Mouse (Mus musculus): ENCODE measurements around the gene Cacna1g. TPM values are rescaled to one million over a fixed set of nuclear protein-coding genes. Genes with fewer than 3 reads are reported as not detected.
A peak's percentile ranks its signal among the peaks of the same experiment; 100 is the strongest.

The Cacna1g gene
- total and polyA plus RNA-seq, 2 experiments from 2014 or later: 10.4 to 90.3 TPM

- H3K27ac ChIP-seq: no peak overlapping the region
- no peaks in the 10 kb centered on the region for H3K36me3 ChIP-seq (ENCODE audit: insufficient read depth, low read length)
- no peaks in the 10 kb centered on the region; the same call in 1 of the 2 replicates for H3K4me1 ChIP-seq (ENCODE audit: insufficient read depth, low read length)
- DNase-seq (ENCODE audit: low spot score) (no peak), ATAC-seq (no peak)
- TF ChIP-seq CTCF (IDR thresholded peaks at IDR 0.05; ENCODE audit: low read depth): no peak
- no peaks in the 10 kb centered on the region for H3K9me3 ChIP-seq (ENCODE audit: low read length)
- no peak overlapping the region for H3K9ac ChIP-seq (replicated peaks; ENCODE audit: low read length)
- no peak overlapping the region for H3K4me3 ChIP-seq (ENCODE audit: low read length)
- 91% methylated on average over 11 of the region's 11 CpGs for WGBS
- no peak overlapping the region for H3K4me2 ChIP-seq (ENCODE audit: low read depth, low read length)
- no peaks in the 10 kb centered on the region for H3K27me3 ChIP-seq (ENCODE audit: insufficient read depth, low read length)
Observed at GRCm38 (mm10) chr11:94482738-94483137, 8.7 kb upstream of the Cacna1g start.

GRCm38 (mm10) chr11:94481963-94482362 lies 8.0 kb upstream of the Cacna1g start:
- H3K9ac ChIP-seq (replicated peaks; ENCODE audit: low read length): no peak overlapping the region
- no peaks in the 10 kb centered on the region for H3K9me3 ChIP-seq (ENCODE audit: low read length)
- ATAC-seq (no peak), DNase-seq (ENCODE audit: low spot score) (no peak)
- H3K27ac ChIP-seq: no peak overlapping the region
- H3K4me1 ChIP-seq (ENCODE audit: insufficient read depth, low read length): no peaks in the 10 kb centered on the region; the same call in 1 of the 2 replicates
- TF ChIP-seq CTCF (IDR thresholded peaks at IDR 0.05; ENCODE audit: low read depth): no peak
- 90% methylated on average over 7 of the region's 7 CpGs for WGBS
- no peak overlapping the region for H3K4me3 ChIP-seq (ENCODE audit: low read length)
- H3K4me2 ChIP-seq (ENCODE audit: low read depth, low read length): no peak overlapping the region
- H3K36me3 ChIP-seq (ENCODE audit: insufficient read depth, low read length): no peaks in the 10 kb centered on the region
- H3K27me3 ChIP-seq (ENCODE audit: insufficient read depth, low read length): no peaks in the 10 kb centered on the region

GRCm38 (mm10) chr11:94480382-94480781 lies 6.4 kb upstream of the Cacna1g start:
- WGBS: 76% methylated on average over 9 of the region's 9 CpGs

GRCm38 (mm10) chr11:94477651-94478050 lies 3.7 kb upstream of the Cacna1g start:
- no peak for TF ChIP-seq CTCF (IDR thresholded peaks at IDR 0.05; ENCODE audit: low read depth)
- Histone ChIP-seq H3K9me3 (ENCODE audit: low read length) (no peaks in the 10 kb centered on the region), H3K4me3 (ENCODE audit: low read length) (no peak overlapping the region), H3K27me3 (ENCODE audit: insufficient read depth, low read length) (no peaks in the 10 kb centered on the region), H3K9ac (replicated peaks; ENCODE audit: low read length) (no peak overlapping the region), H3K4me2 (ENCODE audit: low read depth, low read length) (no peak overlapping the region), H3K36me3 (ENCODE audit: insufficient read depth, low read length) (no peaks in the 10 kb centered on the region), H3K4me1 (ENCODE audit: insufficient read depth, low read length) (peaks cover 4% of the 10 kb centered on the region; the same call in 1 of the 2 replicates), H3K27ac (no peak overlapping the region)
- 55% methylated on average over 6 of the region's 6 CpGs for WGBS
- DNase-seq (ENCODE audit: low spot score): no peak
- no peak for ATAC-seq

More at GRCm38 (mm10) chr11:94480382-94480781, 6.4 kb upstream of the Cacna1g start:
- Histone ChIP-seq H3K4me3 (ENCODE audit: low read length) (no peak overlapping the region), H3K4me2 (ENCODE audit: low read depth, low read length) (no peak overlapping the region), H3K27me3 (ENCODE audit: insufficient read depth, low read length) (no peaks in the 10 kb centered on the region), H3K4me1 (ENCODE audit: insufficient read depth, low read length) (peaks cover 4% of the 10 kb centered on the region; the same call in 1 of the 2 replicates), H3K9me3 (ENCODE audit: low read length) (no peaks in the 10 kb centered on the region), H3K9ac (replicated peaks; ENCODE audit: low read length) (no peak overlapping the region), H3K36me3 (ENCODE audit: insufficient read depth, low read length) (no peaks in the 10 kb centered on the region), H3K27ac (no peak overlapping the region)
- no peak for TF ChIP-seq CTCF (IDR thresholded peaks at IDR 0.05; ENCODE audit: low read depth)
- no peak for ATAC-seq
- DNase-seq (ENCODE audit: low spot score): no peak

GRCm38 (mm10) chr11:94475722-94476121 lies 1.7 kb upstream of the Cacna1g start:
- 8% methylated on average over 11 of the region's 11 CpGs for WGBS
- H3K4me1 ChIP-seq (ENCODE audit: insufficient read depth, low read length): peaks cover 4% of the 10 kb centered on the region
- no peaks in the 10 kb centered on the region for H3K27me3 ChIP-seq (ENCODE audit: insufficient read depth, low read length)
- no peak for TF ChIP-seq CTCF (IDR thresholded peaks at IDR 0.05; ENCODE audit: low read depth)
- H3K9me3 ChIP-seq (ENCODE audit: low read length): no peaks in the 10 kb centered on the region
- no peaks in the 10 kb centered on the region for H3K36me3 ChIP-seq (ENCODE audit: insufficient read depth, low read length)
- H3K27ac ChIP-seq: no peak overlapping the region
- ATAC-seq (no peak), DNase-seq (ENCODE audit: low spot score) (no peak)
- no peak overlapping the region for H3K4me2 ChIP-seq (ENCODE audit: low read depth, low read length)
- H3K4me3 ChIP-seq (ENCODE audit: low read length): no peak overlapping the region
- H3K9ac ChIP-seq (replicated peaks; ENCODE audit: low read length): no peak overlapping the region

GRCm38 (mm10) chr11:94474544-94474910 lies 529 bp upstream of the Cacna1g start:
- Histone ChIP-seq H3K9ac (replicated peaks; ENCODE audit: low read length) (peak overlapping the region; percentile 83; the same call in 1 of the 2 replicates), H3K27ac (0 out of 2 replicates have a peak overlapping the region, but pooled peaks have one; percentile 71), H3K4me1 (ENCODE audit: insufficient read depth, low read length) (peaks cover 10% of the 10 kb centered on the region), H3K9me3 (ENCODE audit: low read length) (no peaks in the 10 kb centered on the region), H3K27me3 (ENCODE audit: insufficient read depth, low read length) (no peaks in the 10 kb centered on the region), H3K4me2 (ENCODE audit: low read depth, low read length) (peak overlapping the region; percentile 76), H3K4me3 (ENCODE audit: low read length) (peak overlapping the region; percentile 78), H3K36me3 (ENCODE audit: insufficient read depth, low read length) (no peaks in the 10 kb centered on the region)
- ATAC-seq: no peak
- WGBS: under 1% methylated on average over 11 of the region's 11 CpGs
- TF ChIP-seq CTCF (IDR thresholded peaks at IDR 0.05; ENCODE audit: low read depth): no peak
- peak; percentile 55 for DNase-seq (ENCODE audit: low spot score)

- no peak for TF ChIP-seq CTCF (IDR thresholded peaks at IDR 0.05; ENCODE audit: low read depth)
- no peaks in the 10 kb centered on the region for H3K27me3 ChIP-seq (ENCODE audit: insufficient read depth, low read length)
- H3K9me3 ChIP-seq (ENCODE audit: low read length): no peaks in the 10 kb centered on the region
- 2% methylated on average over 51 of the region's 52 CpGs for WGBS
- peak overlapping the region; percentile 83 for H3K9ac ChIP-seq (replicated peaks; ENCODE audit: low read length)
- peak overlapping the region; percentile 76 for H3K4me2 ChIP-seq (ENCODE audit: low read depth, low read length)
- DNase-seq (ENCODE audit: low spot score) (no peak), ATAC-seq (no peak)
- H3K4me3 ChIP-seq (ENCODE audit: low read length): peak overlapping the region; percentile 78
- H3K36me3 ChIP-seq (ENCODE audit: insufficient read depth, low read length): no peaks in the 10 kb centered on the region
- peaks cover 24% of the 10 kb centered on the region for H3K4me1 ChIP-seq (ENCODE audit: insufficient read depth, low read length)
- H3K27ac ChIP-seq: peak overlapping the region; percentile 71
Observed at GRCm38 (mm10) chr11:94472916-94473706, 887 bp downstream of the Cacna1g start.

Data from hindbrain, postnatal 0 days (tissue).